Mouse (Mus musculus) ES-E14 (cell line): ENCODE measurements around the gene Gck.

Experiments used
- MAFK ChIP-seq: IDR thresholded peaks from 2 replicates; pipeline ENCODE4 v1.6.1; 2014; ENCODE audit warnings: mild to moderate bottlenecking, low read depth, low read length, inconsistent platforms; ENCODE audit not compliant: insufficient read depth
- ZC3H11A ChIP-seq: IDR thresholded peaks from 2 replicates; pipeline ENCODE4 v1.6.1; 2012; ENCODE audit warnings: low read depth, mild to moderate bottlenecking, inconsistent platforms, low read length, borderline replicate concordance

DNA sequence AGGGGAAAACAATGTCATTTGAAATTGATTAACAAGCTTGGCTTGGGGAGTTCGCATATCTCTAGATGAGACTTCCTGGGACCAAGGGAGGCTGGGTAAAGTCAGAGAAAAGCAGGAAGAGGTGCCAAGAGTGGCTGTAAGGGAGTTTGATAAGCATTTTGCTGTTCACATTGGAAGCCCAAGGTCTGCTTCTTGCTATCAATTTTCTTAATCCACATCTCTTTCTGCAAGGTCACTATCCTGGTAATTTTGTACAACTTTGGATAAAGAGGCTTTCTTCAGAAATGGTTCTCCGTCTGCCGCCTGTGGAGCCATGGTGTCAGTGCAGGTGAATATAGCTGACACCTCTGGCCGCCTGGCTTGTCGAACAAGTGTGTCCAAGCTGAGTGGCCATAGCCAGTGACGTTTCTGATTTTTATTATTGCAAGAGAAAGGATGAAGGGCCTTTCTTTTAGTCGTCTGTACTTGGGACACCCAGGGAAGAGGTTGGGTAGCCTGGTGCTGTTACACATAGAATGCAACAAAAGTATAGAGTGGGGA is 5.2 kb upstream of the Gck start:
- TF ChIP-seq ZC3H11A = no peak
- TF ChIP-seq MAFK = no peak
